Mouse (Mus musculus): ENCODE data around the gene Opn4.

- TF ChIP-seq CTCF (IDR thresholded peaks at IDR 0.05; ENCODE audit: insufficient read depth, low read depth, low read length) (no peak), POLR2A (IDR thresholded peaks at IDR 0.05; ENCODE audit: insufficient read depth, low read depth, low read length) (no peak)
Observed at GRCm38 (mm10) chr14:34615625-34616024, 15.7 kb upstream of the Opn4 start.
